Mouse (Mus musculus) kidney, adult 10 weeks (tissue): ENCODE results near the gene Cass4. TPM values are rescaled to one million over a fixed set of nuclear protein-coding genes. Genes with fewer than 3 reads are reported as not detected.

ENCODE experiments used
- polyA plus RNA-seq: library from polyadenylated mRNA; stranded (reverse); fragments of 350-450 nt; fragmentation: Illumina TruSeq; extraction: RNeasy Lipid Tissue Mini Kit (QIAGEN cat#74804); gene quantifications from one replicate; pipeline ENCODE4 v1.2.3, GENCODE M21; 2014; ENCODE audit warnings: low read depth, low replicate concordance

Gene Cass4
- 0.16 TPM for polyA plus RNA-seq

DNA sequence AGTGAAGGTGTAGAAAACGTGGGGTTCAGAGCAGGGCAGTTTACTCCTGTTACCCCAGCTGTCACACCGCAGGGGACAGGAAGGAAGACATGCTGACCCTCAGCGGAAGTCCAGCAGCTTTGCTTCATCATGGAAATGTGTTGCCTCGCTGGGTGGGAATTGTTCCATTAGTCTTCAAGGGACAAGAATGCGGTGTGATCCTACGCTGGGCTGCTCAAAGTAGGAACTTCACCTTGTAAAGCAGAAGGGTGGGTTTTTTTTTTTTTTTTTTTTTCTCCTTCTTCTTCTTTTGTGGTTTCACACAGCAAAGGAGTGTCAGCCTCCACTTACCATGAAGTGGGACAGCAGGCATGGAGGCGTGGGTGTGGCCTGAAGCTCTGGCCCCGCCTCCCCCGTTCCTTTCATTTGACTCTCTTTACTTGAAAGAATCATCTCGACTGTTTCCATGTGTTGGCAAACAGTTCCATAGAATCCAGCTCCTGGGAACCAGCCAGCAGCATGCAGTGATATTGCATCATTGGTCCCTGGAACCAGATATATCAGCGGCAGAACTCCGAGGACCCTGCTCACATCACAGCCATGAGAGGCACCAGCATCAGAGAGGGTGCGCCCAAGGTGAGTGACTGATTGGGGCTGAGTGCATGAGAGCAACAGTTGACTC is at the start of gene Cass4:
Gene Cass4 (plus strand): TSS at position 404 of the 661 bp plus-strand sequence.

DNA sequence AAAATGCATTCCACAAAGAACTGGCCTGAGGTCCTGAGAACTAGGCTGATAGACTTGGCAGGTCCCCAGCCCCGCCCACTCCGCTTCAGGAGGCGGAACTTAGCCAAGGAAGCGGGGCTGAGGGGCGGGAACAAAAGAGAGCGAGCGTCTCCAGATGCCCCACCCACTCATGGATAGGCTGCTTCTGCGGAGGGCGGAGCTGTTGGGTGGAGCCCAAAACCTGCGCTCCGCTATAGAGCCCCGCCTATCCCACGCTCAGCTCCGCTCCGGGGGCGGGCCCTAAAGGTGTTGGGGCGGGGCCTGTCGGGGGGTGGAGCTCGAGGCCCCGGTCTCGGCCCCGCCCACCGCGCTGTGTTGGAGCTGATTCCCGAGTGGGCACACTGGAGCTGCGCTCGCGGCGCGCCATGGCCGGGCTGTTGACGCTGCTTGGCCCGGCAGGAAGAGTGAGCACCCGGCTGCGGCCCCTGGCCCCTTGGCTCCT is 48.3 kb upstream of the Cass4 start, which contains the start of gene Fam210b:
Gene Fam210b (plus strand): TSS at position 308 of the 481 bp plus-strand sequence.

DNA sequence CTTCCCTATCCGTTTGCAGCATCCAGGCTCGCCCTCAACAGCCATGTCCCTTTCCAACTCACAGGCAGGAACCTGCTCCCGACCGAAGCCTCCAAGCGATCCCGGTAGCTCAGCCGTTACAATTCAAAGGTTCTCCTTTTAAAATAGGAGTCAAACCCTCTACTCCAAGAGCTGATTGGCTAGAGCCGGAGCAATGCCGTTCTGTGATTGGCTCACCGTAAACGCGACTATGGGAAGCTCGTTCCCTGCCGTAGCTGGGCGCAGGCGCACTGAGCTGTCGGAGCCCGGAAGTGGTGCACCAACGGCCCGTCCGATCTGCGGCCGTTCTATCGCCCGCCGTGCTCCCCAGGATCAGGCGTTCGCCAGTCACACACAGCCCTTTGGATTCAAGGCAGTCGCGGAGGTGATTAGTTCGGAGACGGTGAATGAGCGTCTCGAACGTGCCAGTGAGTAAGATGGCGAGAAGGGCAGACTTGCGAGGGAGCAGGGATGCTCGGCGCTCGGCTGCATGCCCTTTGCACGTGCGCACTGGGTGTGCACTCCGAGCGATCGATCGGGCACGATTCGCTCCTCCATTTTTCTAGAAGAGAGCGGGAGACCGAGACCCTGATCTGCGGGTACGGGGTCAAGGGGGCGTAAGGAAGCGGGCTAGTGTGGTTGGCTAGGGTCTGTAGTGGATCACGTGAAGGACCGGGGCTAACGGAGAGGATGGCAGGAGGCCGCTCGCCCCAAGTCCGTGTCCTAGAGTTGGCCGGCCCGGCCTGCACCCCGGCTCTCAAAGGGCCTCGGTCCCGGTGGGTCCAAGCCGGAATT is 23.0 kb upstream of the Cass4 start, which contains the start of the genes Aurka and Cstf1:
Gene Aurka (minus strand): TSS at position 125 of the 813 bp plus-strand sequence.
Gene Cstf1 (plus strand): TSS at position 271 of the 813 bp plus-strand sequence.

DNA sequence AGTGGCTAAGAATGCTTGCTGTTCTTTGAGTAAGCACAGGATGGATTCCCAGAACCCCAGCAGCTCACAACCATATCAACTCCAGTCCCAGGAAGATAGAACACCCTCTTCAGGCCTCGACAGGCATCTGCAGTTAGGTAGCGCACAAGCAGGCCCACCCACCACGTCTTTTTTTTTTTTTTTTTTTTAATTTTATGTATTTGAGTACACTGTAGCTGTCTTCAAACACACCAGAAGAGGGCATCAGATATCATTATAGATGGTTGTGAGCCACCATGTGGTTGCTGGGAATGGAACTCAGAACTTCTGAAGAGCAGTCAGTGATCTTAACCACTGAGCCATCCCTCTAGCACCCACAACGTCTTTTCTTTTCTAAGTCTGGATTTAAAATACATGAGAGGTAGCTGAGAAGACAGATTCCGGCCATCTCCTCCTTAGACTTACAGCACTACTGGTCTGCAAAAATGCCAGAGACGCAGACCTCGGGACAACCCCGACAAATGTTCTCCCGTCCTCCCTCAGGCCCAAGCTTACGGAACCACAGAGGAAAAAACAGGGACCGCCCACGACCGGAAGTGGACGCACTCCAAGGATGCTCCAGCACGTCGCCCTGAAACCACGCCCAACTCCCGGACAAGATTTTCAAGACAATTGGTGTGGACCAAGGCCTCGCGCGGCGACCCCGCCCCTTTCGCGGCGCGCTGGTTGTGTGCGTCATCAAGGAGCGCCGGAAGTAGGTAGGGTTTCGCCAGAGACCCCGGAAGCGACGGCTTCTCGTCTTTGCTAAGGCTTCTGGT is 46.4 kb downstream of the Cass4 start, which contains the start of gene Rtf2:
Gene Rtf2 (plus strand): TSS at position 714 of the 797 bp plus-strand sequence.

DNA sequence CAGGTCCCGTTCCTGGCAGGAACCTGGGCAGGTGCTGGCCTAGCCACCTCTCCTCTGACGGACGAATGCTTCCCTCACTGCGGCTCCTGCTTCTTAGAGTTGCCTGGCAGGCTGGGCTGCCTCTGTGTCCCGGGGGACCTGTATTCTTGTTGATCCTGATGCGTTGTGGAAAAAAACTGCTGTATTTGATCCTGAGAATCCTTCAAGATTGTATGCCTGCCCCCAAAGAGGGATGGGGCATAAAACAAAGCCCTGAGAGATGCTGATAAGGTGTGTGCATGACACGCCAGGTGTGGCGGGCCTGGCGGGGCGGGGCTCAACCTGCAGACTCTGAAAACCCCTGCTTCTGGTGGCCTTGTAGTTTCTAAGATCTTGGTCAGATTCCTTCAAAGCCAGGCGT is 64.9 kb downstream of the Cass4 start, which contains the start of gene Gcnt7:
Gene Gcnt7 (minus strand): TSS at position 101 of the 400 bp plus-strand sequence.

DNA sequence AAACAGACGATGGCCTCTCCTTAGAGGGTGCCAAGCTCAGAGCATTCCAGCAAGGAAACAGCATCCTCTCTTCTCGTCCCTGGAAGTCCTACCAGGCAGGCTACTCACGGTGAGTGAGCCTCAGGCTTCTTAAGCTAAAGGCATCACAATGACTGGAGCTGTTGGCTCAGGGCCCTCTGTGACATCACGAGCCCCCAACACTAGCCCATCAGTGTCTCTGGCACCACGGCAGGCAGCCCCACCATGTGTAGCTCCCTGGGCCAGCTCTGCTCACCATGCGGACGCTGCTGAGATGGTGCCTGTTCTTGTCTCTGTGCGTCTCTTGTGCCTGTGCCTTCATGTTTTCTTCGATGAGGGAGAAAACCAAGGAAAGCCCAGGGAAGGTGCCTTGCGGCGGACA is 78.7 kb downstream of the Cass4 start, which contains the start of gene Fam209:
Gene Fam209 (plus strand): TSS at position 203 of the 400 bp plus-strand sequence.

Other genes with a start within 250 kb of the Cass4 start
- not detected for gene Mc3r, start 145.3 kb upstream of the Cass4 start, polyA plus RNA-seq
- gene Fam210b, start 48.2 kb upstream of the Cass4 start, polyA plus RNA-seq = 16.7 TPM
- 0.24 TPM for gene Aurka, start 23.3 kb upstream of the Cass4 start, polyA plus RNA-seq
- gene Cstf1, start 23.1 kb upstream of the Cass4 start, polyA plus RNA-seq = 4.6 TPM
- gene Rtf2, start 46.8 kb downstream of the Cass4 start, polyA plus RNA-seq = 1.5 TPM
- gene Gcnt7, start 64.8 kb downstream of the Cass4 start, polyA plus RNA-seq = not detected
- gene Fam209, start 78.7 kb downstream of the Cass4 start, polyA plus RNA-seq = not detected
- not detected for gene Tfap2c, start 155.8 kb downstream of the Cass4 start, polyA plus RNA-seq